Mouse (Mus musculus): ENCODE data around the gene Itgb7. TPM values are rescaled to one million over a fixed set of nuclear protein-coding genes. Genes with fewer than 3 reads are reported as not detected.

Itgb7 gene
- polyA plus RNA-seq, 1 experiment, result 2.0 TPM

DNA sequence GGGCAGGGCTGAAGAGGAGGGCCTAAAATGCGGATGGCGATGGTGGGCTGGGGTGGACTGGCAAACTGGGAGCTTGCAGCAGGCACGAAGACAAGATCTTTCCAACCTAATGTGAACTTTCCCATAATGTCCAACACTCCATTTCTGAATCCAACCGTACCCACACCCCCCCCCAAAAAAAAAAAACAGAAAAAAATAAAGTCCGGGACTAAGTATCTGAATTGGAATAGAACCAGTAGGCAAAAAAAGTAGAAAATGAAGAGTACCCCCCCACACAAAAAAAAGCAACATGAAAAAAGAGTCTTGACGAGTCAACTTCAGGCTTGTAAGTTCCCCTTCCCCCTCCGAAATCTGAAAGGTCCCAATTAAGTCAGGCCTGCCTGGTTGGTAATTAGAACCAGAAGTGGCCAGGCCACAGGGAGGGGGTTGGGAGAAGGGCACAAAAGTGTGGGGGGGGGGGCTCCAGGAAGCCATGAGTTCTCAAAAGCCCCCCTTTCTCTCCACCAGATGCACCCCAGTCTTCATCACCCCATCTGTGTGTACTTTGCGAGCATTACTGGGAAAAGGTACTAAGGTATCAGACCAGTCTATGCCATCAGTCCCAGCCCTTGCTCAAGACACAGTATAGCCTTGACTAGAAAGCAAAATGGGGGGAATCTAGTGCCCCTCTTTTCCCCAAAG lies 16.5 kb upstream of the Itgb7 start:
- Histone ChIP-seq H3K4me3 (peak overlapping the region; percentile 77), H3K27me3 (ENCODE audit: control insufficient read depth, insufficient read depth, insufficient read length) (no peaks in the 10 kb centered on the region), H3K4me2 (ENCODE audit: low read depth) (peak overlapping the region; percentile 93), H3ac (ENCODE audit: control insufficient read depth, insufficient read length) (peak overlapping the region; percentile 58), H3K79me2 (ENCODE audit: control insufficient read depth, insufficient read depth) (peaks cover 25% of the 10 kb centered on the region), H3K36me3 (ENCODE audit: control insufficient read depth, insufficient read depth) (peaks cover 9% of the 10 kb centered on the region)
- no peak for TF ChIP-seq SRF (IDR thresholded peaks at IDR 0.05; ENCODE audit: control insufficient read depth, insufficient read length, low read depth)
- TF ChIP-seq POLR2AphosphoS2 (IDR thresholded peaks at IDR 0.05; ENCODE audit: insufficient read length, low read depth), result no peak
- TF ChIP-seq TCF12 (IDR thresholded peaks at IDR 0.05; ENCODE audit: insufficient read depth, poor library complexity, severe bottlenecking), result no peak
- no peak for TF ChIP-seq MYOD1 (IDR thresholded peaks at IDR 0.05; ENCODE audit: control insufficient read depth in 1 of 3, insufficient read length in 2 of 3, low read depth in 2 of 3)
- TF ChIP-seq POLR2A (IDR thresholded peaks at IDR 0.05; ENCODE audit: insufficient read length, low read depth), result peak; percentile 16
- no peak for TF ChIP-seq E2F4 (IDR thresholded peaks at IDR 0.05; ENCODE audit: insufficient read depth)

DNA sequence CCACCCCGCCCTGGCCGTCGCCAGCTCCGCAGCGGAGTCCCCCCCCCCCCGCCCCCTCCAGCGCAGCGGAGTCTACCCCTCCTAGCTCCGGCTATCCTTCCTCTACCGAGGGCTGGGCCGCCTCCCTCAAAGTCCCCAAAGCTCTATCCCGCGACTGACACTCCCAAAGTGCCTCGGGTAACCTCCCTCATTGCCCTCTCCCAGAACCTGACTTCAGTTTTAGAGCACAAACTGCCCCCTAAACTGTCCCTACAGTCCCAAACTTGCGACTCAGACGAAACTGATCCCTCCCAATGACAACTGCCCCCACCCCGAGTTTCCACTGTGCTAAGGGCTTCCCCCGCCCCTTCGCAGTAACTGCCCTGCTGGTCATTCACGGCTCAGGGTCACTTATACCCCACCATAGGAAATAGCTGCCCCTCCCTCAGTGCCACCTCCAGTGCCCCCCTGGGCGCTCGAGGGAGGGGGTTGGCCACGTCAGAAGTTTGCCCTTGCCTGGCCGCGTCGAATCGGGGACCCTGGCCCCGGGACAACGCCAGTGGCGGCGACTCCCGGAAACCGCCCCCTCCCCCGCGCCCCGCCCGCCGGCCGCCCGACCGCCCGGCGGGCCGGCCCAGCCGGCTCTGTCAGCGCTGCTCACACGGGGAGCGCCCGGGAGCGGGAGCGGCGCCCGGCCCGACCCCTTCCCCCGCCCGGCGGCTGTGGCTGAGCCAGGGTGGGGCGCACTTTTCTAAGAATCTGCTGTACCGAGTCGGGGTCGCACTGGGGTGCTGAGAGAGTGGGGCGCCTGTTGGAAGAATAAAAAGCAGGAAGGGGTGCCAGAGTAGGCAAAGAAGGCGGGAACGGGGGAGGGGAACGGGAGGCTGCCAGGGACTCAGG lies 15.7 kb upstream of the Itgb7 start:
- H3K36me3 ChIP-seq (ENCODE audit: control insufficient read depth, insufficient read depth), result peaks cover 9% of the 10 kb centered on the region
- peak overlapping the region; percentile 93 for H3K4me2 ChIP-seq (ENCODE audit: low read depth)
- peak overlapping the region; percentile 77 for H3K4me3 ChIP-seq
- TF ChIP-seq E2F4 (IDR thresholded peaks at IDR 0.05; ENCODE audit: insufficient read depth) (peak; percentile 13), MAX (IDR thresholded peaks at IDR 0.05; ENCODE audit: low read depth) (no peak), POLR2AphosphoS2 (IDR thresholded peaks at IDR 0.05; ENCODE audit: insufficient read length, low read depth) (peak; percentile 60), POLR2A (IDR thresholded peaks at IDR 0.05; ENCODE audit: insufficient read length, low read depth) (peak; percentile 55), CEBPB (IDR thresholded peaks at IDR 0.05; ENCODE audit: insufficient read depth, poor library complexity, severe bottlenecking) (no peak), REST (IDR thresholded peaks at IDR 0.05; ENCODE audit: insufficient read depth, insufficient read length) (no peak)
- H3ac ChIP-seq (ENCODE audit: control insufficient read depth, insufficient read length), result peak overlapping the region; percentile 58
- H3K27me3 ChIP-seq (ENCODE audit: control insufficient read depth, insufficient read depth, insufficient read length), result no peaks in the 10 kb centered on the region
- peaks cover 33% of the 10 kb centered on the region for H3K79me2 ChIP-seq (ENCODE audit: control insufficient read depth, insufficient read depth)

DNA sequence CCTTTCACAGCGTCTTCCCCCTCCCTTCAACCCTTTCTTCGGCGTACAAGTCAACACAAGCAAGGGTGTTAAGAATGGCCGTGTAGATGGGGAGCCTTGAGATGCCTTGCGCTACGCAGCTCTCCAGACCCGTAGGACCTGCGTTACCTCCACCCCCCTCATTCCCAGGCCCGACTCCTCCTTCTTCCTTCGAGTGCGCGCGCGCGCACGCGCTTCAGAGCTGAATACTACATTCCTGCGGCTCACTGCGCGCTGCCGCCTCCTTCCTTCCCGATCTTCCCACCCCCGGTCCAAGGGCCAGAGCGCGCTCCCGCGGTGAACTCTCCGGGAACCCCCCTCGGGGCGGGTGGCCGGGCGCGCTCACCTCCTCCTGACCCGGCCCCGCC lies 15.1 kb upstream of the Itgb7 start:
- peaks cover 39% of the 10 kb centered on the region for H3K79me2 ChIP-seq (ENCODE audit: control insufficient read depth, insufficient read depth)
- TF ChIP-seq USF1 (IDR thresholded peaks at IDR 0.05; ENCODE audit: low read depth) (no peak), TCF3 (IDR thresholded peaks at IDR 0.05; ENCODE audit: insufficient read length, low read depth) (no peak), POLR2A (IDR thresholded peaks at IDR 0.05; ENCODE audit: insufficient read length, low read depth) (peak; percentile 51), CEBPB (IDR thresholded peaks at IDR 0.05; ENCODE audit: insufficient read depth, poor library complexity, severe bottlenecking) (no peak), SRF (IDR thresholded peaks at IDR 0.05; ENCODE audit: control insufficient read depth, insufficient read length, low read depth) (no peak), POLR2AphosphoS2 (IDR thresholded peaks at IDR 0.05; ENCODE audit: insufficient read length, low read depth) (peak; percentile 94), TCF12 (IDR thresholded peaks at IDR 0.05; ENCODE audit: insufficient read depth, poor library complexity, severe bottlenecking) (no peak), MAX (IDR thresholded peaks at IDR 0.05; ENCODE audit: low read depth) (no peak), REST (IDR thresholded peaks at IDR 0.05; ENCODE audit: insufficient read depth, insufficient read length) (no peak)
- no peaks in the 10 kb centered on the region for H3K27me3 ChIP-seq (ENCODE audit: control insufficient read depth, insufficient read depth, insufficient read length)
- peak overlapping the region; percentile 100 for H3K4me2 ChIP-seq (ENCODE audit: low read depth)
- H3K36me3 ChIP-seq (ENCODE audit: control insufficient read depth, insufficient read depth), result peaks cover 8% of the 10 kb centered on the region
- peak overlapping the region; percentile 77 for H3K4me3 ChIP-seq
- H3ac ChIP-seq (ENCODE audit: control insufficient read depth, insufficient read length), result peak overlapping the region; percentile 58

DNA sequence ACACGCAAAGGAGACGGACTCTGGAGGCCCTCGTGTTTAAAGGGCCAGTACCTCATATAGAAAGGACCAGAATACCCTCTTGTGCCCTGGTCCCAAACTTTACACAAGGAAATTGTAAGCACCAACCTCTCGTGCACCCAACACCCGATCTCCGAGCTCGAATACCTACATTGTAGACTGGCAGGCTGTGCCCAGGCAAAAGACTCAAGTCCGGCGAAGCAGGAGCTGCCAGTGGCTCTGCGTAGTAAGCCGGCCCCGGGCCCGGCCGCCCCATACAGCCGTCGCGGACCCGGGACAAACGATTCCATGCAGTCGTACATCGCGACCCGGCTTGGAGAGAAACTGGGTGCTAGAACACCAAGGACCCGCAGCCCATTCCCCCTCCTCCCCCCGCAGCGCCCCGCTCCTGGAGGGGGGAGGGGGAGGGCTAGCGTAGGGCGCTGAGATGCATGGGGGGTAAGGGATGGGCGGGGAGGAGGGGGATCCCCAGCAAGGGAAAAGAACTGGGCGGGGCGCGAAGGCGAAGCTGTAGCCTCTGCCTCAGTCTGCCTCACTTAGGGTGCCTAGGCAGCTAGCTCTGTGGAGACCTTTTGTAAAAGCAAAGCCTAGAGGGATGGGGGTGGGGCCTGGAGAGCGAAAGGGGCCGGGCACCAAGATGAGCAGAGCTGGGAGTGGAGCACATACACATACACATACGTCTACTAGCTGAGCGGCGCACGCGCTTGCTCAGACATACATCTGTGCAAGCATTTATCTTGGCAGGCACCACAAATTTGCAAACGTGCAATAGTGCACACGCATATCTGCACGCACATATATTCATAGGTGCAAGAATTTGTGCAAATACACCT lies 14.4 kb upstream of the Itgb7 start:
- H3K4me2 ChIP-seq (ENCODE audit: low read depth), result peak overlapping the region; percentile 100
- H3K27me3 ChIP-seq (ENCODE audit: control insufficient read depth, insufficient read depth, insufficient read length), result no peaks in the 10 kb centered on the region
- TF ChIP-seq TCF12 (IDR thresholded peaks at IDR 0.05; ENCODE audit: insufficient read depth, poor library complexity, severe bottlenecking), result no peak
- TF ChIP-seq POLR2A (IDR thresholded peaks at IDR 0.05; ENCODE audit: insufficient read length, low read depth), result peak; percentile 82
- TF ChIP-seq POLR2AphosphoS2 (IDR thresholded peaks at IDR 0.05; ENCODE audit: insufficient read length, low read depth), result peak; percentile 95
- H3ac ChIP-seq (ENCODE audit: control insufficient read depth, insufficient read length), result peak overlapping the region; percentile 19
- peaks cover 46% of the 10 kb centered on the region for H3K79me2 ChIP-seq (ENCODE audit: control insufficient read depth, insufficient read depth)
- H3K4me3 ChIP-seq, result peak overlapping the region; percentile 77
- H3K36me3 ChIP-seq (ENCODE audit: control insufficient read depth, insufficient read depth), result peaks cover 7% of the 10 kb centered on the region

DNA sequence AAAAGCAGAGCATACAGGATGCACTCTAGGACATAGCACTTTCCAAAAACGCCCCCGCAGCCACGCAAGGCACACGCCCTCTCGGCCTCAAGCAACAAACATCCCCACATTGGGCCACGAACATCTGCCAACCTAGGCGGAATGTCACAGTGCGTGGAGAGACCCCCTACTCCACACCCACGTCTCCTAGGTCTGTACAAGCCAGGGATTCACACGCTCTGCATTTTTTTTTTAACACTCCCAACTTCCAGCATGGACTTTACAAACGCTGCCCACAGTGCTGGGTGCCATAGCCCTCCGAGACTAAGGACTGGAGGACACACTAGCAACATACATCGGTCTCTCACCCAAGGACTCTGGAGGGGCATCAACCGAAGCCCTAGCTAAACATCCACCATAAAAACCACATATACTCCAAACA lies 13.7 kb upstream of the Itgb7 start:
- peak overlapping the region; percentile 100 for H3K4me2 ChIP-seq (ENCODE audit: low read depth)
- TF ChIP-seq REST (IDR thresholded peaks at IDR 0.05; ENCODE audit: insufficient read depth, insufficient read length), result no peak
- TF ChIP-seq POLR2AphosphoS2 (IDR thresholded peaks at IDR 0.05; ENCODE audit: insufficient read length, low read depth), result peak; percentile 64
- TF ChIP-seq MAX (IDR thresholded peaks at IDR 0.05; ENCODE audit: low read depth), result no peak
- TF ChIP-seq USF1 (IDR thresholded peaks at IDR 0.05; ENCODE audit: low read depth), result no peak
- no peak for TF ChIP-seq MYOD1 (IDR thresholded peaks at IDR 0.05; ENCODE audit: control insufficient read depth in 1 of 3, insufficient read length in 2 of 3, low read depth in 2 of 3)
- no peak for TF ChIP-seq SRF (IDR thresholded peaks at IDR 0.05; ENCODE audit: control insufficient read depth, insufficient read length, low read depth)
- no peak for TF ChIP-seq CEBPB (IDR thresholded peaks at IDR 0.05; ENCODE audit: insufficient read depth, poor library complexity, severe bottlenecking)
- TF ChIP-seq TCF12 (IDR thresholded peaks at IDR 0.05; ENCODE audit: insufficient read depth, poor library complexity, severe bottlenecking), result no peak
- no peak for TF ChIP-seq TCF3 (IDR thresholded peaks at IDR 0.05; ENCODE audit: insufficient read length, low read depth)
- TF ChIP-seq POLR2A (IDR thresholded peaks at IDR 0.05; ENCODE audit: insufficient read length, low read depth), result peak; percentile 53
- no peak for TF ChIP-seq MYOG (IDR thresholded peaks at IDR 0.05; ENCODE audit: control insufficient read depth in 1 of 3, insufficient read depth in 1 of 3, insufficient read length in 2 of 3, low read depth in 2 of 3)
- no peak for TF ChIP-seq E2F4 (IDR thresholded peaks at IDR 0.05; ENCODE audit: insufficient read depth)
- H3ac ChIP-seq (ENCODE audit: control insufficient read depth, insufficient read length), result peak overlapping the region; percentile 19
- H3K36me3 ChIP-seq (ENCODE audit: control insufficient read depth, insufficient read depth), result peaks cover 9% of the 10 kb centered on the region
- H3K27me3 ChIP-seq (ENCODE audit: control insufficient read depth, insufficient read depth, insufficient read length), result no peaks in the 10 kb centered on the region
- H3K4me3 ChIP-seq, result peak overlapping the region; percentile 77
- H3K79me2 ChIP-seq (ENCODE audit: control insufficient read depth, insufficient read depth), result peaks cover 49% of the 10 kb centered on the region
